Mouse (Mus musculus) liver, embryonic 14.5 days (tissue): ENCODE data around the gene Krt33b. TPM values are rescaled to one million over a fixed set of nuclear protein-coding genes. Genes with fewer than 3 reads are reported as not detected.

Source experiments
- ATAC-seq: fragments of 200-750 bp; cut with Nextera tagmentation; 2 replicates; pipeline ENCODE4 v1.8.0; 2017; ENCODE audit warnings: moderate number of reproducible peaks, mild to moderate bottlenecking, moderate library complexity; ENCODE audit not compliant: insufficient read depth
- DNase-seq, 3 experiments: peaks; one replicate each; pipeline ENCODE4 v3.0.0-alpha.2; 2012 to 2013; ENCODE audit warnings: low read depth in 3 of 3, low spot score in 3 of 3
- H3K27ac ChIP-seq: fragments of 300-500 bp; sonication (generic); 2 replicates; pipeline ENCODE4 v1.5.1; 2014; ENCODE audit warnings: moderate library complexity, mild to moderate bottlenecking, control low read depth, inconsistent platforms
- H3K27me3 ChIP-seq: fragments of 300-500 bp; sonication (generic); 2 replicates; pipeline ENCODE4 v1.6.1; 2014; ENCODE audit warnings: mild to moderate bottlenecking, low read length, moderate library complexity; ENCODE audit not compliant: control insufficient read depth, insufficient read depth
- H3K36me3 ChIP-seq: fragments of 300-500 bp; sonication (generic); replicated peaks from 2 replicates; pipeline ENCODE4 v1.6.1; 2014; ENCODE audit warnings: low read depth; ENCODE audit not compliant: control insufficient read depth, insufficient read depth
- H3K4me1 ChIP-seq, 2 experiments: fragments of 200-500 bp in 1 of 2; fragments of 300-500 bp in 1 of 2; sonication (generic) in 1 of 2; replicated peaks; 2 replicates each; pipeline ENCODE4 v1.6.1; 2012 to 2014; ENCODE audit warnings: antibody characterized with exemption in 1 of 2, inconsistent platforms in 1 of 2, low read length in 1 of 2; ENCODE audit not compliant: control insufficient read depth in 2 of 2, insufficient read depth in 2 of 2
- H3K4me2 ChIP-seq: fragments of 300-500 bp; sonication (generic); 2 replicates; pipeline ENCODE4 v1.6.1; 2014; ENCODE audit warnings: low read depth, mild to moderate bottlenecking, control low read depth, moderate library complexity
- H3K4me3 ChIP-seq, 2 experiments: fragments of 200-500 bp in 1 of 2; fragments of 300-500 bp in 1 of 2; sonication (generic) in 1 of 2; 2 replicates each; pipeline ENCODE4 v1.5.1; 2012 to 2014; ENCODE audit warnings: low read depth in 2 of 2, low read length in 2 of 2, mild to moderate bottlenecking in 2 of 2, control low read depth in 1 of 2, inconsistent platforms in 1 of 2, moderate library complexity in 1 of 2; ENCODE audit not compliant: insufficient read depth in 1 of 2
- H3K9ac ChIP-seq: fragments of 300-500 bp; sonication (generic); replicated peaks from 2 replicates; pipeline ENCODE4 v1.6.1; 2014; ENCODE audit warnings: mild to moderate bottlenecking, control low read depth, moderate library complexity
- H3K9me3 ChIP-seq: fragments of 300-500 bp; sonication (generic); 2 replicates; pipeline ENCODE4 v1.6.1; 2016; ENCODE audit warnings: low read length, mixed read lengths; ENCODE audit not compliant: control insufficient read depth
- CTCF ChIP-seq: IDR thresholded peaks from 2 replicates; pipeline ENCODE4 v1.5.1; 2016; ENCODE audit warnings: antibody characterized with exemption, low read depth, control low read depth
- EP300 ChIP-seq: IDR thresholded peaks from 2 replicates; pipeline ENCODE4 v1.6.1; 2016; ENCODE audit warnings: antibody characterized with exemption, low read depth
- WGBS: fragments of 180-500 bp; shearing (Covaris S2); extraction: QIAGEN DNeasy Blood & Tissue Kit; methylation state at CpG from one replicate; pipeline ENCODE4 v1.1.7; 2014; ENCODE audit not compliant: insufficient replicate concordance; 5-methylcytosine and 5-hydroxymethylcytosine counted together
- polyA plus RNA-seq, 2 experiments: library from polyadenylated mRNA; depleted of rRNA in 1 of 2; stranded (reverse) in 1 of 2; unstranded in 1 of 2; fragments of >200 nt; fragmentation: Nextera tagmentation in 1 of 2; extraction: Ambion mirVana in 1 of 2; gene quantifications; 2 replicates each; pipeline versions ENCODE4 v1.2.1 to v1.2.3; 2012 to 2014

The Krt33b gene
- polyA plus RNA-seq, 2 experiments: not detected

DNA sequence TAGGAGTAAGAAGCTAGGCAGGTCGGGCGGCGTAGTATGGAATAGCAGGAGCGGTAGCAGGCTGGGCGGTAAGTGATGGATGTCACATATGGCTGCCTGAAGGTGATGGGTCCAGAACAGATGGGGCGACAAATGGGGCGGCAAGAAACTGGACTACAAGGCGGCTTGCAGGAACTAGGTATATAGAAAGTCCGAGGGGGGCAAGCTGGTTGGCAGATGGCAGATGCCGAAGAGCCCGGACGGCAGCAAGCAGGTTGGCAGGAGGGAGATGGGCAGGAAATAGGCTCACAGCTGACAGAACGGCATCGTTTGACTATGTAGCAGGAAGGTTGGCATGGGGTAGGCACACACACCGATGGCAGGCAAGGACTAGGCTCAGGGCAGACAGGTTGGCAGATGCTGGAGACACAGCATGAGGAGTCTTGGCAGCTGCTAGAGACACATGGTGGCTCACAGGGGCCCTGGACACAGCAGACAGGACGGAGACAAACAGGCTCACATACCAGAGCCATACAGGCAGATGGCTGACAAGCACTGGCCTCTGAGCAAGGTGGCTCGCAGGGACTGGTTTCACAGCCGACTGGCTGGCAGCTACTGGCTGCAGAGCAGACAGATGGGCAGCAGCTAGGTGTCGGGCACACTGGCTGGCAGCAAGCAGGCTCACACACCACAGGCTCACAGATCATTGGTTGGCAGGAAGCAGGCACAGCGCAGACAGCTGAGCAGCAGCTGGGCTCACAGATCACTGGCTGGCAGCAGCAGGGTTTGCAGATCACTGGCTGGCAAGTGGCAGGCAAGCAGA is 44.2 kb downstream of the Krt33b start:
- 66% methylated on average over 20 of the region's 20 CpGs for WGBS
- ATAC-seq: no peak
- TF ChIP-seq CTCF: no peak
- no peak for TF ChIP-seq EP300
- no peak overlapping the region for H3K27ac ChIP-seq
- no peak overlapping the region for H3K4me3 ChIP-seq
- H3K4me1 ChIP-seq: no peaks in the 10 kb centered on the region
- no peak overlapping the region for H3K9ac ChIP-seq
- H3K27me3 ChIP-seq: no peaks in the 10 kb centered on the region
- H3K36me3 ChIP-seq: no peaks in the 10 kb centered on the region
- DNase-seq: no peak
- H3K9me3 ChIP-seq: no peaks in the 10 kb centered on the region
- no peak overlapping the region for H3K4me2 ChIP-seq

- Histone ChIP-seq H3K9ac (no peak overlapping the region), H3K4me2 (no peak overlapping the region), H3K36me3 (no peaks in the 10 kb centered on the region), H3K4me3 (no peak overlapping the region), H3K4me1 (no peaks in the 10 kb centered on the region), H3K27me3 (no peaks in the 10 kb centered on the region), H3K27ac (no peak overlapping the region), H3K9me3 (no peaks in the 10 kb centered on the region)
- WGBS: 58% methylated on average over 1 of the region's 1 CpGs
- DNase-seq (no peak), ATAC-seq (no peak)
- TF ChIP-seq CTCF (no peak), EP300 (no peak)
These were observed 46.2 kb downstream of the Krt33b start for GRCm38 (mm10) chr11:99983442-99983841.

GRCm38 (mm10) chr11:99982731-99983130 is 46.9 kb downstream of the Krt33b start:
- Histone ChIP-seq H3K27ac (no peak overlapping the region), H3K4me1 (no peaks in the 10 kb centered on the region), H3K27me3 (no peaks in the 10 kb centered on the region), H3K36me3 (no peaks in the 10 kb centered on the region), H3K9ac (no peak overlapping the region), H3K4me2 (no peak overlapping the region), H3K9me3 (no peaks in the 10 kb centered on the region), H3K4me3 (no peak overlapping the region)
- DNase-seq (no peak), ATAC-seq (no peak)
- WGBS: 65% methylated on average over 9 of the region's 9 CpGs
- no peak for TF ChIP-seq EP300
- no peak for TF ChIP-seq CTCF

GRCm38 (mm10) chr11:99978953-99979352 is 50.7 kb downstream of the Krt33b start, which contains the start of gene Krtap29-1:
Krtap29-1 (minus strand) TSS chr11:99979053.
- Histone ChIP-seq H3K9ac (no peak within 1 kb of the TSS), H3K4me3 (no peak within 1 kb of the TSS), H3K27me3 (no peaks in the 10 kb centered on the region), H3K36me3 (no peaks in the 10 kb centered on the region), H3K27ac (no peak within 1 kb of the TSS), H3K4me2 (no peak within 1 kb of the TSS), H3K4me1 (no peaks in the 10 kb centered on the region), H3K9me3 (no peaks in the 10 kb centered on the region)
- no peak for TF ChIP-seq CTCF
- TF ChIP-seq EP300: no peak
- DNase-seq (no peak), ATAC-seq (no peak)
- 40% methylated on average over 5 of the region's 5 CpGs for WGBS

Other genes with a start within 250 kb of the Krt33b start
Only the 30 nearest of the 34 such genes appear.
- gene Gm11569, start 230.9 kb downstream of the Krt33b start, polyA plus RNA-seq (2012; rRNA removed): not detected in 2 replicates
- not detected in 2 replicates for gene Gm11569, start 230.9 kb downstream of the Krt33b start, polyA plus RNA-seq (2014; fragmentation: Nextera tagmentation; extraction: Ambion mirVana)
- gene Gm11554, start 225.4 kb downstream of the Krt33b start, polyA plus RNA-seq (2012; rRNA removed): not detected in 2 replicates
- not detected in 2 replicates for gene Gm11554, start 225.4 kb downstream of the Krt33b start, polyA plus RNA-seq (2014; fragmentation: Nextera tagmentation; extraction: Ambion mirVana)
- not detected in 2 replicates for gene Krtap4-13, start 220.0 kb downstream of the Krt33b start, polyA plus RNA-seq (2012; rRNA removed)
- not detected in 2 replicates for gene Krtap4-13, start 220.0 kb downstream of the Krt33b start, polyA plus RNA-seq (2014; fragmentation: Nextera tagmentation; extraction: Ambion mirVana)
- not detected in 2 replicates for gene Gm11564, start 214.2 kb downstream of the Krt33b start, polyA plus RNA-seq (2012; rRNA removed)
- not detected in 2 replicates for gene Gm11564, start 214.2 kb downstream of the Krt33b start, polyA plus RNA-seq (2014; fragmentation: Nextera tagmentation; extraction: Ambion mirVana)
- gene 2300003K06Rik, start 191.8 kb downstream of the Krt33b start, polyA plus RNA-seq (2012; rRNA removed): not detected in 2 replicates
- gene 2300003K06Rik, start 191.8 kb downstream of the Krt33b start, polyA plus RNA-seq (2014; fragmentation: Nextera tagmentation; extraction: Ambion mirVana): not detected in 2 replicates
- 0.11 TPM in 1 of 2 replicates, not detected in the other for gene Krtap4-16, start 178.3 kb downstream of the Krt33b start, polyA plus RNA-seq (2012; rRNA removed)
- not detected in 2 replicates for gene Krtap4-16, start 178.3 kb downstream of the Krt33b start, polyA plus RNA-seq (2014; fragmentation: Nextera tagmentation; extraction: Ambion mirVana)
- not detected in 2 replicates for gene Gm11568, start 172.0 kb downstream of the Krt33b start, polyA plus RNA-seq (2012; rRNA removed)
- not detected in 2 replicates for gene Gm11568, start 172.0 kb downstream of the Krt33b start, polyA plus RNA-seq (2014; fragmentation: Nextera tagmentation; extraction: Ambion mirVana)
- gene Gm11559, start 165.4 kb downstream of the Krt33b start, polyA plus RNA-seq (2012; rRNA removed): not detected in 2 replicates
- gene Gm11559, start 165.4 kb downstream of the Krt33b start, polyA plus RNA-seq (2014; fragmentation: Nextera tagmentation; extraction: Ambion mirVana): not detected in 2 replicates
- gene Krtap9-1, start 156.5 kb downstream of the Krt33b start, polyA plus RNA-seq (2012; rRNA removed): not detected in 2 replicates
- gene Krtap9-1, start 156.5 kb downstream of the Krt33b start, polyA plus RNA-seq (2014; fragmentation: Nextera tagmentation; extraction: Ambion mirVana): not detected in 2 replicates
- gene Gm11567, start 150.7 kb downstream of the Krt33b start, polyA plus RNA-seq (2012; rRNA removed): not detected in 2 replicates
- not detected in 2 replicates for gene Gm11567, start 150.7 kb downstream of the Krt33b start, polyA plus RNA-seq (2014; fragmentation: Nextera tagmentation; extraction: Ambion mirVana)
- not detected in 2 replicates for gene Krtap31-1, start 121.9 kb downstream of the Krt33b start, polyA plus RNA-seq (2012; rRNA removed)
- not detected in 2 replicates for gene Krtap31-1, start 121.9 kb downstream of the Krt33b start, polyA plus RNA-seq (2014; fragmentation: Nextera tagmentation; extraction: Ambion mirVana)
- gene Gm11565, start 115.1 kb downstream of the Krt33b start, polyA plus RNA-seq (2012; rRNA removed): not detected in 2 replicates
- not detected in 2 replicates for gene Gm11565, start 115.1 kb downstream of the Krt33b start, polyA plus RNA-seq (2014; fragmentation: Nextera tagmentation; extraction: Ambion mirVana)
- not detected in 2 replicates for gene Krtap31-2, start 93.6 kb downstream of the Krt33b start, polyA plus RNA-seq (2012; rRNA removed)
- not detected in 2 replicates for gene Krtap31-2, start 93.6 kb downstream of the Krt33b start, polyA plus RNA-seq (2014; fragmentation: Nextera tagmentation; extraction: Ambion mirVana)
- not detected in 2 replicates for gene Krtap9-5, start 81.4 kb downstream of the Krt33b start, polyA plus RNA-seq (2012; rRNA removed)
- gene Krtap9-5, start 81.4 kb downstream of the Krt33b start, polyA plus RNA-seq (2014; fragmentation: Nextera tagmentation; extraction: Ambion mirVana): not detected in 2 replicates
- gene Krtap29-1, start 50.8 kb downstream of the Krt33b start, polyA plus RNA-seq (2012; rRNA removed): not detected in 2 replicates
- gene Krtap29-1, start 50.8 kb downstream of the Krt33b start, polyA plus RNA-seq (2014; fragmentation: Nextera tagmentation; extraction: Ambion mirVana): not detected in 2 replicates
- not detected in 2 replicates for gene Krtap16-1, start 43.3 kb downstream of the Krt33b start, polyA plus RNA-seq (2012; rRNA removed)
- gene Krtap16-1, start 43.3 kb downstream of the Krt33b start, polyA plus RNA-seq (2014; fragmentation: Nextera tagmentation; extraction: Ambion mirVana): not detected in 2 replicates
- not detected in 2 replicates for gene Krtap17-1, start 35.9 kb downstream of the Krt33b start, polyA plus RNA-seq (2012; rRNA removed)
- gene Krtap17-1, start 35.9 kb downstream of the Krt33b start, polyA plus RNA-seq (2014; fragmentation: Nextera tagmentation; extraction: Ambion mirVana): not detected in 2 replicates
- not detected in 2 replicates for gene Krt33a, start 13.7 kb downstream of the Krt33b start, polyA plus RNA-seq (2012; rRNA removed)
- gene Krt33a, start 13.7 kb downstream of the Krt33b start, polyA plus RNA-seq (2014; fragmentation: Nextera tagmentation; extraction: Ambion mirVana): not detected in 2 replicates
- gene Krt34, start 11.7 kb upstream of the Krt33b start, polyA plus RNA-seq (2012; rRNA removed): not detected in 2 replicates
- not detected in 2 replicates for gene Krt34, start 11.7 kb upstream of the Krt33b start, polyA plus RNA-seq (2014; fragmentation: Nextera tagmentation; extraction: Ambion mirVana)
- gene Krt31, start 20.7 kb upstream of the Krt33b start, polyA plus RNA-seq (2012; rRNA removed): not detected in 2 replicates
- not detected in 2 replicates for gene Krt31, start 20.7 kb upstream of the Krt33b start, polyA plus RNA-seq (2014; fragmentation: Nextera tagmentation; extraction: Ambion mirVana)
- gene Krt32, start 58.4 kb upstream of the Krt33b start, polyA plus RNA-seq (2012; rRNA removed): not detected in 2 replicates
- not detected in 2 replicates for gene Krt32, start 58.4 kb upstream of the Krt33b start, polyA plus RNA-seq (2014; fragmentation: Nextera tagmentation; extraction: Ambion mirVana)
- gene Krt35, start 66.4 kb upstream of the Krt33b start, polyA plus RNA-seq (2012; rRNA removed): not detected in 2 replicates
- not detected in 2 replicates for gene Krt35, start 66.4 kb upstream of the Krt33b start, polyA plus RNA-seq (2014; fragmentation: Nextera tagmentation; extraction: Ambion mirVana)
- not detected in 2 replicates for gene Krt36, start 75.8 kb upstream of the Krt33b start, polyA plus RNA-seq (2012; rRNA removed)
- gene Krt36, start 75.8 kb upstream of the Krt33b start, polyA plus RNA-seq (2014; fragmentation: Nextera tagmentation; extraction: Ambion mirVana): not detected in 2 replicates
- gene Krt13, start 91.7 kb upstream of the Krt33b start, polyA plus RNA-seq (2012; rRNA removed): 0.08 TPM in 1 of 2 replicates, not detected in the other
- not detected in 2 replicates for gene Krt13, start 91.7 kb upstream of the Krt33b start, polyA plus RNA-seq (2014; fragmentation: Nextera tagmentation; extraction: Ambion mirVana)
- gene Krt15, start 106.1 kb upstream of the Krt33b start, polyA plus RNA-seq (2012; rRNA removed): 0.18 and 0.35 TPM in 2 replicates
- 0.08 TPM in 1 of 2 replicates, not detected in the other for gene Krt15, start 106.1 kb upstream of the Krt33b start, polyA plus RNA-seq (2014; fragmentation: Nextera tagmentation; extraction: Ambion mirVana)
- 1.8 and 2.0 TPM in 2 replicates for gene Krt19, start 118.8 kb upstream of the Krt33b start, polyA plus RNA-seq (2012; rRNA removed)
- gene Krt19, start 118.8 kb upstream of the Krt33b start, polyA plus RNA-seq (2014; fragmentation: Nextera tagmentation; extraction: Ambion mirVana): 1.2 and 2.4 TPM in 2 replicates
- gene Krt9, start 163.4 kb upstream of the Krt33b start, polyA plus RNA-seq (2012; rRNA removed): not detected in 2 replicates
- not detected in 2 replicates for gene Krt9, start 163.4 kb upstream of the Krt33b start, polyA plus RNA-seq (2014; fragmentation: Nextera tagmentation; extraction: Ambion mirVana)
- gene Krt14, start 177.7 kb upstream of the Krt33b start, polyA plus RNA-seq (2012; rRNA removed): 0.40 and 0.42 TPM in 2 replicates
- 0.13 and 0.25 TPM in 2 replicates for gene Krt14, start 177.7 kb upstream of the Krt33b start, polyA plus RNA-seq (2014; fragmentation: Nextera tagmentation; extraction: Ambion mirVana)
- not detected in 2 replicates for gene Krt16, start 219.0 kb upstream of the Krt33b start, polyA plus RNA-seq (2012; rRNA removed)
- not detected in 2 replicates for gene Krt16, start 219.0 kb upstream of the Krt33b start, polyA plus RNA-seq (2014; fragmentation: Nextera tagmentation; extraction: Ambion mirVana)
- 0.11 and 0.15 TPM in 2 replicates for gene Krt17, start 231.2 kb upstream of the Krt33b start, polyA plus RNA-seq (2012; rRNA removed)
- 0.18 and 0.20 TPM in 2 replicates for gene Krt17, start 231.2 kb upstream of the Krt33b start, polyA plus RNA-seq (2014; fragmentation: Nextera tagmentation; extraction: Ambion mirVana)